Mouse (Mus musculus): ENCODE data around the gene Gars.

GRCm38 (mm10) chr6:55016236-55016635, 21.6 kb upstream of the Gars start:
- TF ChIP-seq GATA1 (IDR thresholded peaks at IDR 0.05; ENCODE audit: borderline replicate concordance, low read length) (no peak), FLI1 (IDR thresholded peaks at IDR 0.05; ENCODE audit: low read length) (no peak)

Measured in megakaryocyte, embryonic 14.5 days (primary cell).